Mouse (Mus musculus): ENCODE measurements around the gene Carns1. TPM values are rescaled to one million over a fixed set of nuclear protein-coding genes. Genes with fewer than 3 reads are reported as not detected.
"Not testable (repeated sequence)": the region's sequence is repeated elsewhere in the genome, so short reads cannot be mapped to it uniquely, and the experiment has no call there.

Gene Carns1
- polyA plus RNA-seq, 1 experiment from 2014 or later: 3.9 TPM

DNA sequence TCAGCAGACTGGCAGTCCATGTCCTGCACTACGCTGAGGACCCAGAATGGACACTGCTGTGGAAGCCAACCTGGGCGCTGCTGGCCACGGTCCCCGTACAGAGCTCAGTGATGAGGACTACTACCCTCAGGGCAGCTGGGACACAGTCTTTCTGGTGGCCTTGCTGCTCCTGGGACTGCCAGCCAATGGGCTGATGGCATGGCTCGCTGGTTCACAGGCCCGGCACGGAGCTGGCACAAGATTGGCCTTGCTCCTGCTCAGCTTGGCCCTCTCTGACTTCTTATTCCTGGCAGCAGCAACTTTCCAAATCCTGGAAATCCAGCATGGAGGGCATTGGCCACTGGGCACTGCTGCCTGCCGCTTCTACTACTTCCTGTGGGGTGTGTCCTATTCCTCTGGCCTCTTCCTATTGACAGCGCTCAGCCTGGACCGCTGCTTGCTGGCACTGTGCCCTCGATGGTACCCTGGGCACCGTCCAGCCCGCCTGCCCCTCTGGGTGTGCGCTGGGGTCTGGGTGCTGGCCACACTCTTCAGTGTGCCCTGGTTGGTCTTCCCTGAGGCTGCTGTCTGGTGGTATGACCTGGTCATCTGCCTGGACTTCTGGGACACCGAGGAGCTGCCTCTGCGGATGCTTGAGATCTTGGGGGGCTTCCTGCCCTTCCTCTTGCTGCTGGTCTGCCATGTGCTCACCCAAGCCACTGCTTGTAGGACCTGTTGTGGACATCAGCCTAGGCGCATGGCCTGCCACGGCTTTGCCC lies 32.7 kb downstream of the Carns1 start:
- H3K9me3 ChIP-seq: no peaks in the 10 kb centered on the region
- DNase-seq (ENCODE audit: low spot score): no peak
- H3K4me3 ChIP-seq: no peak overlapping the region
- 93% methylated on average over 18 of the region's 18 CpGs for WGBS
- H3K27ac ChIP-seq: 0 out of 2 replicates have a peak overlapping the region, but pooled peaks have one; percentile 23
- peaks cover 20% of the 10 kb centered on the region for H3K4me1 ChIP-seq (replicated peaks)
- no peaks in the 10 kb centered on the region for H3K36me3 ChIP-seq
- no peaks in the 10 kb centered on the region; the same call in 1 of the 2 replicates for H3K27me3 ChIP-seq (ENCODE audit: insufficient read depth, poor library complexity, severe bottlenecking)

DNA sequence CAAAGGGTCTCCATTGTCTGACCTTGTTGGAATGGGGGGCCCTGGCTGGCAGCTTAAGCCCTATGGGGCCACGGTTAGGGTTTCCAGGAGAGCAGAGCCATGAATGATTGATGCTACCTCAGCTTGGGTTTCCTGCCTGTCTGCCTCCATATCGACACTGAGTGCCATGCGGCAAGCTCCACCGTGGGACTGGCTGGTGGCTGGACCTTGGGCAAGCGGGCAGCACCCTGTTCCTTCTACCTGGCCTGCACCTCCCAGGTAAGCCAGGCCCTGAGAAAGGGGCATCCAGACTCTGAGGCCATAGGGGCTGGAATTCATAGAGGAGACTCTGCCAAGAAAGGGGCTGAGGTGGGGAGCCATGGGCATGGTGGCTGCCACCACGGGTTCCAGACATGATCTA lies 35.1 kb downstream of the Carns1 start:
- Histone ChIP-seq H3K27ac (no peak overlapping the region), H3K36me3 (no peaks in the 10 kb centered on the region), H3K4me1 (replicated peaks) (peaks cover 16% of the 10 kb centered on the region), H3K27me3 (ENCODE audit: insufficient read depth, poor library complexity, severe bottlenecking) (no peaks in the 10 kb centered on the region; the same call in 1 of the 2 replicates), H3K9me3 (no peaks in the 10 kb centered on the region), H3K4me3 (no peak overlapping the region)
- no peak for DNase-seq (ENCODE audit: low spot score)
- WGBS: 82% methylated on average over 6 of the region's 6 CpGs

DNA sequence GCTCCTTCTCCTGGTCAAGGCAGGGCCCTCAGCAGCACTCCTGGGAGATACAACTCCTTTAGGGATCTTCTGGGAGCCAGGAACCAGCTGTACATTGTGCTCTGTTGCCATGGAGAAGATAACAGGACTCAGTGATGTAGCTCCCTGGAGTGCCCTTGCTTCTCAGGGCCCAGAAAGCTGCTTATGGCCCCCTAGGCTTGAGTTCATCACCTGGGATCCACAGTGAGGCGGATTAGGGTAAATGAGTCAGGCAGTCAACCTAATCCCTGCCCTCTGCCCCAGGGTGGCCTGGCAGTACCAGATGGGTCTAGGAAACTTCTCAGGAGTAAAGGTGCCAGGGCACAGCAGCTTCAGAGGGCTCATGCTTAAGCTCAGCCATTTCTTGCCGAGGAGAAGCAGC lies 35.8 kb downstream of the Carns1 start, which contains the start of gene Gpr152:
Gene Gpr152 (plus strand): TSS at position 342 of the 400 bp plus-strand sequence.
- H3K9me3 ChIP-seq: no peaks in the 10 kb centered on the region
- 0 out of 2 replicates have a peak within 1 kb of the TSS, but pooled peaks have one; percentile 8 for H3K27ac ChIP-seq
- no peak within 1 kb of the TSS for H3K4me3 ChIP-seq
- DNase-seq (ENCODE audit: low spot score): no peak
- no peaks in the 10 kb centered on the region; the same call in 1 of the 2 replicates for H3K27me3 ChIP-seq (ENCODE audit: insufficient read depth, poor library complexity, severe bottlenecking)
- H3K4me1 ChIP-seq (replicated peaks): peaks cover 13% of the 10 kb centered on the region
- WGBS: 69% methylated on average over 2 of the region's 2 CpGs
- H3K36me3 ChIP-seq: no peaks in the 10 kb centered on the region

DNA sequence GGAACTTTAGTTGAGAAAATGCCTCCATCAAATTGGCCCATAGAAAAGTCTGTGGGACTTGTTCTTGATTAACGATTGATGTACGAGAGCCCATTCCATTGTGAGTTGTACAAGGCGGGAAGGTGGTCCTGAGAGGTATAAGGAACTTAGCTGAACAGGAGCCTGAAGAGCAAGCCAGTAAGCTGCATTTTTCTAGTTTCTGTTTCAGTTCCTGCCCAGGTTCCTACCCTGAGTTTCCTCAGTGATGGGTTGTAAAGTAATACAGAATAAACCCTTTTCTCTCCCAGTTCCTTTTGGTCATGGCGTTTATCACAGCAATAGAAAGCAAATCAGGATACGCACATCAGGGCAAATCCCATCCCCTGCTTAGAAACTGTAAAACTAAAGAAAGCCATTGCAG lies 37.4 kb downstream of the Carns1 start:
- DNase-seq (ENCODE audit: low spot score): no peak
- Histone ChIP-seq H3K4me1 (replicated peaks) (peaks cover 8% of the 10 kb centered on the region), H3K9me3 (no peaks in the 10 kb centered on the region), H3K36me3 (peaks cover 6% of the 10 kb centered on the region), H3K27me3 (ENCODE audit: insufficient read depth, poor library complexity, severe bottlenecking) (no peaks in the 10 kb centered on the region; the same call in 1 of the 2 replicates), H3K4me3 (no peak overlapping the region), H3K27ac (no peak overlapping the region)
- 86% methylated on average over 5 of the region's 5 CpGs for WGBS

DNA sequence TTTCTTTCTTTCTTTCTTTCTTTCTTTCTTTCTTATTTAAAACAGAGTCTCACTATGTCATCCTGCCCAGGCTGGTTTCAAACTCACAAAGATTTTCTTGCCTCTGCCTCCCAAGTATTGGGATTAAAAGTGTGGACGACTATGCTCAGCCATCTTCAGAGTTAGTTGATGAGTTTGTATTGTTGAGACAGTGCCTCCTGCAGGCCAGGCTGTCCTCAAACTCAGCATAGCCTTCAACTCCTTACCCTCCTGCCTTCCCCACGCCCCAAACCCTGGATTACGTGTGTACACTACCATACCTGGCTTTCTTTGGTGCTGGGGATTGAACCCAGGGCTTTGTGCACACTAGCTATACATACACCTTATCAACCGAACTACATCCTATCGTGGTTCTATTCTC lies 38.8 kb downstream of the Carns1 start:
- no peak overlapping the region for H3K27ac ChIP-seq
- no peak for DNase-seq (ENCODE audit: low spot score)
- H3K4me3 ChIP-seq: no peak overlapping the region
- no peaks in the 10 kb centered on the region for H3K9me3 ChIP-seq
- H3K27me3 ChIP-seq (ENCODE audit: insufficient read depth, poor library complexity, severe bottlenecking): no peaks in the 10 kb centered on the region; the same call in 1 of the 2 replicates
- peaks cover 8% of the 10 kb centered on the region for H3K4me1 ChIP-seq (replicated peaks)
- WGBS: 79% methylated on average over 5 of the region's 5 CpGs
- peaks cover 21% of the 10 kb centered on the region for H3K36me3 ChIP-seq

DNA sequence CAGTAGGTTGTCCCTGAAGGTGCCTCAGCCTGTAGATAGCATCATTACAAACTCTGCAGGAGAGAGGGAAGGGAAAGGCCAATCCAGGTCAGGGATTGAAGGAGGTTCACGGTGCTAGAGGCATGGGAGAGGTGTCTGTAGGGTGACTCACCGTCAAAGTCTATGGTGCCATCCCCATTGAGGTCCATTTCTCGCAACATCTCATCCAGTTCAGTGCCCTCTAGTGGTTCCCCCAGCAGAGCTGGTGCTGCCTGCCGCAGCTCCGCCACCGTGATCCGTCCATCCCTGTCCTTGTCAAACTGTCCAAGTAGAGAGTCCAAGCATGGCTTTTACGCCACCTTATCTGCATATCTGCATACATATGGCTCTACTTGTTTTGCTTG lies 39.3 kb downstream of the Carns1 start:
- 28% methylated on average over 8 of the region's 8 CpGs for WGBS

DNA sequence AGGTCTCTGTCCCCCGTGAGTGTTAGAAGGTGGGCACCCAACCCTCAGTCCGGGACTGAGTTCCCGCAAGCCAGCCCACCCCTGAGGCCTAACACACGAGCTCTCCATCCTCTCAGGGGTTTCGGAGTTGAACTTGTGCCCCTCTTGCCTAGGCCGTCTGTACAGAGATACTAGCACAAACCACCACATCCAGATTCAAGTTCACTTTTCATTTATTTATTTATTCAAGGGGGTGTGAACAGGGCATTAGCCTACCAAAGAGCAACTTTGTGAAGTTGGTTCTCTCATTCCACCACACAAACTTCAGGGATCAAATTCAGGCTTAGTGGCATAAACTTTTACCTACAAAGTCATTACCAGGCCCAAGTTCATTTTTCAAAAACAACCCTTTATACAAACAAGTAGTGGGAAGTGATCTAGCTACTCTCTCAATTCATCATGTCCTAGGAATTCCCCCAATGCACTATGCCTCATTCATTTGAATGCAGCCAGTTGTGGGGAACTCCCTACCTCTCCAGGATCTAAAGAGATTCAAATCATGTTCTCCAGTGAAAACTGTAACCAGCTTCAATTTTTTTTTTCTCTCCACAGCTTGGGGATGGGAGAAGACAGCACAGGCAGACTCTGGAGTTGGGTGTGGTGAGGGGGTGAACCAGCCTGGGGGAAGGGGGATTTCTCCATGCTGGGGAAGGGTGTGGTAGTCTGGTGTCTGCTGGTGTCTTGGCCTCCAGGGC lies 39.9 kb downstream of the Carns1 start:
- not testable (repeated sequence) for DNase-seq (ENCODE audit: low spot score); H3K27ac ChIP-seq; H3K9me3 ChIP-seq; H3K4me3 ChIP-seq; H3K4me1 ChIP-seq (replicated peaks); H3K27me3 ChIP-seq (ENCODE audit: insufficient read depth, poor library complexity, severe bottlenecking)
- WGBS: 81% methylated on average over 6 of the region's 6 CpGs
- peaks cover 32% of the 10 kb centered on the region for H3K36me3 ChIP-seq

More for the DNA sequence above, 39.3 kb downstream of the Carns1 start:
- H3K27ac ChIP-seq; H3K4me1 ChIP-seq (replicated peaks); H3K27me3 ChIP-seq (ENCODE audit: insufficient read depth, poor library complexity, severe bottlenecking); H3K4me3 ChIP-seq; H3K9me3 ChIP-seq; DNase-seq (ENCODE audit: low spot score): not testable (repeated sequence)
- peaks cover 26% of the 10 kb centered on the region for H3K36me3 ChIP-seq

DNA sequence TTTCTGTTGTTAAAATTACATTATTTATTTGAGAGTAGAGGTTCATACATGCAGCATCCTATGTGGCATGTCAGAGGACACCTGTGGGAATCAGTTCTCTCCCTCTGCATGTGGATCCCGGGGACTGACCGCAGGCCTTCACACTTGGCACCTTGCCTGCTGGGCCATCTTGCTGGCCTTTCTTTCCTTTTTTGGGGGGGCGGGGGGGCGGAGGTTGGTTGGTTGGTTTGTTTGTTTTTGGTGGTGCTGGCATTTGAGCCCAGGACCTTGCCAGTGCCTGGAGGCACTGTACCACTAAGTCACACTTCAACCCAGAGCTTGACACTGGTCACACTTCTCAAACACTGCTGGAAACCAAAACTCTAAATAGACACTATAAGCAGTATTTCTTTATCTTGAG lies 40.9 kb downstream of the Carns1 start:
- 96% methylated on average over 4 of the region's 4 CpGs for WGBS
- Histone ChIP-seq H3K4me3 (no peak overlapping the region), H3K27ac (no peak overlapping the region), H3K27me3 (ENCODE audit: insufficient read depth, poor library complexity, severe bottlenecking) (no peaks in the 10 kb centered on the region; the same call in 1 of the 2 replicates), H3K9me3 (no peaks in the 10 kb centered on the region), H3K36me3 (peaks cover 41% of the 10 kb centered on the region), H3K4me1 (replicated peaks) (peaks cover 5% of the 10 kb centered on the region)
- DNase-seq (ENCODE audit: low spot score): no peak

DNA sequence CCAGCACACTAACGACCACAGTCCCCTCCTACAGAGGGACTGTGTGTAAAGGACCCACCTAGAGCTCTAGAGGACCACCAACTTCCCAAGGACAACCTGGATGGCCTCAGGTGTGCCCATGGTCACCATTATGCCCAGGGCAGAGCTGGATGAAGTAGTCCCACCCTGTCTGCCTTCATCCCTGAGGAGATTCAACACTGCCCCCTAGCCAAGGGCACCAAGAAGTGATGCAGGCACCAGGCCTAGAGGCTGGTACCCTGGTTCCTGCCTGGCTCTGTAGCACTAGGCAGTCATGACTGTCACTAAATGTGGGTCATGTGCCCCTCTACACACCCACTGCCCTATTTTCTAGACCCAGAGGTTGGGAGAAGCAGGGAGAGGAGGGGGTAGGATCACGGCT lies 43.5 kb downstream of the Carns1 start:
- no peaks in the 10 kb centered on the region for H3K27me3 ChIP-seq (ENCODE audit: insufficient read depth, poor library complexity, severe bottlenecking)
- DNase-seq (ENCODE audit: low spot score): no peak
- no peaks in the 10 kb centered on the region for H3K9me3 ChIP-seq
- H3K36me3 ChIP-seq: peaks cover 62% of the 10 kb centered on the region
- peaks cover 9% of the 10 kb centered on the region for H3K4me1 ChIP-seq (replicated peaks)
- no peak overlapping the region for H3K27ac ChIP-seq
- H3K4me3 ChIP-seq: no peak overlapping the region
- 83% methylated on average over 2 of the region's 2 CpGs for WGBS

DNA sequence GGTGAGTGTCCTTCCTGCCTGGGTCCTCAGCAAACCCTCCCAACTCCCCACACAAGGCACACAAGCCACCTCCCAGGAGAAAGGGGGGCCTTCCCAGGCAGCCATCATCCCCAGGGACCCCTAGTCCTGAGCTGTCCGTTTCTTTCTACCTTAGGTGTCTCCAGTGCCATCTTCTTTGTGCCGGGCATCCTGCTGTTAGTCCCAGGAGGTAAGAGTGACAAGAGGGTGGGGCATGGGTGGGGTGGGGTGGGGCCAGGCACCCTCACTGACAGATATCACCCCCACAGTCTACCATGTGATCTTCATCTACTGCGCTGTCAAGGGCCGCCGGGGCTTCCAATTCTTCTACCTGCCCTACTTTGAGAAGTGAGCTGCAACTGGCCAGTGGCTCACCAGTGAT lies 44.2 kb downstream of the Carns1 start:
- no peak for DNase-seq (ENCODE audit: low spot score)

DNA sequence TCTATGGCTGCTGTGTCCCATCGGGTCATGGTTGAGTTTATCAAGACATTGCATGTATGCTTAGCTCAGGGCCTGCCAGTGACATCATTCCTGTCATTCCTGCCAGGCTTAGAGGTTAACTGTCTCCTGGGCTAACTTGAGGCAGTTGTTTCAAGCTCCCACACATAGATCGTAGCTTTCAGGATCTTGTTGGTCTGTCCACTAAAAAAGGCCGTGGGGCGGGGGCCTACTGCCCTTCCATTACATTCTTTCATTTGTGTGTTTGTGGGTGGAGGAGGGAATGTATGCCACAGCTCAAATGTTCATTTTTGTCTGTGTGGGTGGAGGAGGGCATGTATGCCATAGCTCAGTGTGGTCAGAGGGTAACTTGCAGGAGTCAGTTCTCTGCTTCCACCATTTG lies 45.2 kb downstream of the Carns1 start:
- H3K36me3 ChIP-seq: peaks cover 62% of the 10 kb centered on the region
- no peaks in the 10 kb centered on the region for H3K9me3 ChIP-seq
- H3K27me3 ChIP-seq (ENCODE audit: insufficient read depth, poor library complexity, severe bottlenecking): no peaks in the 10 kb centered on the region
- DNase-seq (ENCODE audit: low spot score): no peak
- H3K4me3 ChIP-seq: no peak overlapping the region
- WGBS: 87% methylated on average over 4 of the region's 4 CpGs
- no peak overlapping the region for H3K27ac ChIP-seq
- peaks cover 24% of the 10 kb centered on the region for H3K4me1 ChIP-seq (replicated peaks)

More for the DNA sequence above, 44.2 kb downstream of the Carns1 start:
- H3K4me1 ChIP-seq (replicated peaks): peaks cover 15% of the 10 kb centered on the region
- H3K27me3 ChIP-seq (ENCODE audit: insufficient read depth, poor library complexity, severe bottlenecking): no peaks in the 10 kb centered on the region
- H3K4me3 ChIP-seq: no peak overlapping the region
- no peak overlapping the region for H3K27ac ChIP-seq
- no peaks in the 10 kb centered on the region for H3K9me3 ChIP-seq
- 94% methylated on average over 5 of the region's 5 CpGs for WGBS
- H3K36me3 ChIP-seq: peaks cover 62% of the 10 kb centered on the region

DNA sequence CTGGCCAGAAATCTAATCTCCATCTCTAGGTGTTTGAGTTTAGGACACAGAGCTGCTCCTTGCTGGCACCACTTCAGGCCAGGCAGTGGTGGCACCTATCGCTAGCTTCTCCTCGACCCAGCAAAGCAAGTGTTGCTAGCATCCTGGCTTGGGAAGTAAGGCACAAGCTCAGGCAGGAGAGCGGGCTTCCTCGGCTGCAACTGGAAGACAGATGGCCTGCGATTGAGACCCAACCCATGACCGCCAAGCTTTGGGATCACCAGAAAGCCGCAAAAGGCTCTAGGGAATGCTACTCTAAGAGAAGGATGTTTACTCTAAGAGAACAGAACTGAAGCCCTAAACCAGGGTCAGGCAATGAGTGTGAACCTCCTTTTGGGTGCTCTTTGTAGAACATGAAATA lies 45.8 kb downstream of the Carns1 start:
- WGBS: 94% methylated on average over 7 of the region's 7 CpGs
- Histone ChIP-seq H3K4me1 (replicated peaks) (peaks cover 25% of the 10 kb centered on the region), H3K9me3 (no peaks in the 10 kb centered on the region), H3K36me3 (peaks cover 62% of the 10 kb centered on the region), H3K27ac (no peak overlapping the region), H3K4me3 (no peak overlapping the region), H3K27me3 (ENCODE audit: insufficient read depth, poor library complexity, severe bottlenecking) (no peaks in the 10 kb centered on the region)
- DNase-seq (ENCODE audit: low spot score): no peak
